Mouse (Mus musculus) regulatory T cell (primary cell): ENCODE measurements at regions not wholly inside any gene's neighbourhood (a gene's known extent, or its start where the extent isn't known, plus 50 kb on each side); places are given as distances from the start of the nearest gene placed in this dataset.
"Not testable (repeated sequence)": the region's sequence is repeated elsewhere in the genome, so short reads cannot be mapped to it uniquely, and the experiment has no call there.

Source experiments
- in situ Hi-C: fragments of 300-600 bp; cut with MboI, MseI; formaldehyde crosslinking; loops from one replicate; pipeline ENCODE4 v1.15.1; 2025; ENCODE audit warnings: high pct_unique_total_duplicates

DNA sequence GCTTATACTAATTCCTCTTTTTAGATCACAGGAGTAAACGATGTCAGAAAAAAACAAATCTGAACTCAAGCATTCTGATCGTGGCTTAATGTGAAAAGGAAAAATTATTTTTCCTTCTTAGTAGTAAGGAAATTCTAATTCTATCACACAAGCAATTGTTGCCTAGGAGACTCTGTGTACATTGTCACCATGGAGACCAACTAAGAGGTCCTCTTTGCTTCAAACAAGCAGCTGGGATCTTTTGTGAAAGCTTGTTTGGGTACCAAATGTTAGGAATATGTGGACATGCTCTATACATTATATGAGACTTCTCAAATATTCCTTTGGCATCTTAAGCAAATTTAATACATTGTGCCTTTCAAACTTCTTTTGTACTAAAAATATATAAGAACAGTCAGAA is 345.9 kb upstream of the Atp10a start:
- in situ Hi-C loops: no loop called here

DNA sequence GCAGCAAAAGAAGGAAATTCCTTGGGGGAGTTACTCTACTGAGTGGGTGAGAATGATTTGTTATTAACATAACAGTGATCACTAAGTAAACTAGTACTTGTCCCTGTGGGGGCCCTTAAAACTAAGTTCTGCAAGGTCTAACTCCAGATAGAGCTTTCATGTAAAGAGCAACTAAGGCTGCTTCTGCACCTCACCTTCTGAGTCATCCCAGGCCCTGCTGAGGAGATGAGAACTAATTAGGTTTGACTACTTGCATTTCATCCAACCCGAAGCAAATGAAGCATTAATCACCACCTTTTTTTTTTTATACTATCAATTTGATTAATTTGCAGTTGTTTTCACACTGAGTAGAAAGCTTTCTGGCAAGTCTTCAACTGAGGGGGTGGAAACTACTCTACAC is 333.6 kb upstream of the Atp10a start:
- in situ Hi-C loops: no loop called here

DNA sequence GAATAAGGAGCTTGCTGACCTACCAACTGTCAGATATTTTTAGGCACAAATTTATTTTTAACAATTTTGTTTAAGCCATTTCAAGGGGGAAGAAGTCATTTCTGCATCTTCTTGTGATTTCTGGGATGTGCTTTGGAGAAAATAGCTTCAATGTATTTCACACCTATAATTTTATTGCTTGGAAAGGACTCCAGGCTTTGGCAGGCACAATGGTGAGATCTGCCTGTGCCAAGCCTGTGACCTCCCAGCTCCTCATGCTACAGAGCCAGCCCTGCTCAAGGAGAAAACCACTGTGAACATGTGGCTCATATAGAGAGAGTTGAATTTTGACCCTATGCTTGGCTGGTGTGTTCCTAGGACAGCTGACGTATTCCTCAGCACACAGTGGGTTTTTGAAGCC is 288.6 kb upstream of the Atp10a start:
- in situ Hi-C loops: no loop called here

DNA sequence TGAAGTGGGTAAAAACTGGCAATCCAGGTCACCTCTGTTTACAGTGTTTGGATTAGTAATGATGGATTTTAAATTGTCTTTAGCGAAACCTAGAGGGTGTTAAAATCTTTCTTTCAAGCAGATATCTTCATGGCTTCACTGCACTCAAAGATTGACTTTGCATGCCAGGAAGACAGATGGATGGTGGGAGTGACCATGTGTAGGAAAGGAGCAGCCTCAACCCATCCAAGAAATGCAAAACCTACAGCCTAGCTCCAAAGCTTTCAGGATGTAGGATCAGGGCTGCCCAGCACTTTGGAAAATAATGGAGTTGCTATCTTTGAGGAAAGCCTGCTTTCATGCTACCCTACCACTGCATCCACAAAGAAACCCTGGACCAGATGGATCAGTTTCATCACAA is 272.6 kb upstream of the Atp10a start:
- in situ Hi-C loops: no loop called here

DNA sequence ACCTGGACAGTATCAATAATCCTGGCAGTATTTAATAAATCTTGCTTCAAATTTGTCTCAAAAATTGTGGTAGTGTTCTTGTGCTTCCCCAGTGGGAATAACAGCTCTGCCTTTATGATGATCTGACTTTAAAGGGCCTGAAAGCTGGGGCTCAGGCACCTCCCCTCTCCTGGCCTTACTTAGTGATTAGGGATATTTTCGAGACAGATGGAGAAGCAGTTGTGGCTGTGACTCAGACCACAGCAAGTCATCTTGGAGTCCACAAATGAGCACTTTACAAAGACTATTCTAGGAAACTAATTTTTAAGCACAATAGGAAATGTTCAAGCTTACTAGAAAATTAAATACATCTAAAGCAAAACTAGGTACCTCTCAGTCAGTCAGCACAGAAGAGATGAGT is 267.6 kb upstream of the Atp10a start:
- in situ Hi-C loops: no loop called here

DNA sequence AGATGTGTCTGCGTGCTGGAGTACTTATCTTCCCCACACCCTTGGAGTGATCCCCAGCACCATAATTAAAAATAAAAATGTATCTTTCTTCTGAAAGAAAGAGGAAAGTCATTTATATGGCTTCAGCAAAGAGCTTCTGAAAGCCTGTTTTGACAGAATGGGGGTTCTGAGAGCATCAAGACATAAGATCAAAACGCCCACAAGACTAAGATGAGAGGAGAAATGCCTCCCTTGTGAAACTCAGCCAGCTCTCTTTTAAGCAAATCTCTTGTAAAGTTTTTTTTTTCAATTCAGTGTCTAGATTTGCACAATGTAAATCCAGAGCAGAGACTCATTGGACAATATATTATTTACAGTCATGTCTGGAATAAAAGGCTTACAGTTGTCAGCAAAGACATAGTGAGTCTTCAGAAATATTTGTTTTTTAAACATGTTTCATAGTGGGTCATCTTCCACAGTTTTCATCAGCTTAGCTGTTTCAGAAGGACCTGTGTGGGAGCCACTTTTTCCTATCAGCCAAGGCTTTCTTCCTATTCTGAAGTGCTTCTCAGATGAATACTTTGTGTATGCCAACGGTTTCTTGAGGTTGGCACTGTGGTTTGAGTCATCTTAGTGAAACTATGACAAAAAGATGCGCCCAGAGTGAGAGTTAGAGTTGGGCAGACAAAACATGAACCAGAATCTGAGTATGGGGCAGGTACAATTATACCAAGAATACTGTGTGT is 263.4 kb upstream of the Atp10a start:
- in situ Hi-C loops: no loop called here

DNA sequence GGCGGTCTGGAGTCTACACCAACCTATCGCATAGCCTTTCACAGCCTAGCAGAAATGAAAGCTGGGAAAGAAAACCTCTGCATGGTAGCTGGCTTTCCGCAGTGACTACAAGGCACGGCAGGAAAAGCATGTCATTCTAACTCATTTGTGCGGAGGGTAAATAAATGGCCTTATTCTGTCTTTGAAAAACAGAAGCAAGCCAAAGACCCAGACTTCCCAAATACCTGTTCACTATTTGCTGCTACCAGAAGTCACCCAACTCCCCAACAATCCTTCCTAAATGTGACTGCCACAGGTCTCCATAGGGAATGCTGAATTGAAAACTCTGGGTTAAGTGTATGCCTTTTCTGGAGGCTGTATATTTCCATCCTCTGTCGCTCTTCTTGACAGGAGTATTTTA is 258.0 kb upstream of the Atp10a start:
- in situ Hi-C loops: loop anchor here (5.0 kb wide), 1 partner anchor 829 kb away; the partner anchor contains the start of gene Ube3a

DNA sequence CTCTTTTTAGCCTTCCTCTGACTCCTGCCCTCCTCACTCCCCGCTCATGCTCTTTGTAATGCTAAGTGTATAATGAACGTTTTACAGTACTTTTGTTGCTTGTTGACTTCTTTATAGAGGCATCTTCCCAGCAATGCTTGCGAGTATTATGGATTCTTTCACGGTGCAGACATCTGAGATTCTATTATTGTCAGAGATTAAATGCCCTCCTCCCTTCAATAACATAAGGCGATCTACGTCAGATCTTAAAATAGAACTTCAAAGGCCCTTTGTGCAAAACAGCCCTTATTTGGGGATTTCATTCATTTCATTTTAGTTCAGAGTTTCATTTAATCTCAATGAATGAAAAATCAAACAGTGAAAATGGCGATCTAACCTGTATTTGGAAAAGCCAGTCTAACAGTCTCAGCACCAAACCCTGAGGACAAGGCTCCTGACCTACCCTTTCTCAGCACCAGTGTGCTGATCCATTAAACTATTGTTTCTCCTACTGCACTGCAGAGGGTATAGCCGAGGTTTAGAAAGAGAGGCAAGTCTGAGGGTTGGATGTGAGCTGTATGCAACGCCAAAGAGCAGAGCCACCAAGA is 257.3 kb upstream of the Atp10a start:
- in situ Hi-C loops: loop anchor here (5.0 kb wide), 1 partner anchor 829 kb away; the partner anchor contains the start of gene Ube3a

DNA sequence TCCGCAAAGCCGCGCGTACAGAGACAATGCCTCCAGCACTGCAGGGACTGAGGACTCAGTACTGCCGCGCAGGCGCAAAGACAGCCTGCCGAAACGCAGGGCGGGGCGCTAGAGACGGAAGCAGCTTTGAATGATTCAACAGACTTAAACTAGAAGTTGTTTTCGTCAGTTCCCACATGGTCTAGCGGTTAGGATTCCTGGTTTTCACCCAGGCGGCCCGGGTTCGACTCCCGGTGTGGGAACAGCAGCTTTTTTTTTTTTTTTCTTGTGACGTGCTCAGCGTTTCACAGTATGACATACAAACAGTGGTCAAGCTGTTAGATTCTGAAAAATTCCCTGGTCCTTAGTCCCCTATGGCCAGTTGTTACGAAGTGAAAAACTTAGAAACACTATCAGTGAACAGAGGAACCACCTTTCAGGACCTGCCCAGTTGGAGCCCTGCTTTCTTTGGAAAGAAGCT is 256.8 kb upstream of the Atp10a start:
- in situ Hi-C loops: loop anchor here (5.0 kb wide), 1 partner anchor 828 kb away; the partner anchor contains the start of gene Ube3a

DNA sequence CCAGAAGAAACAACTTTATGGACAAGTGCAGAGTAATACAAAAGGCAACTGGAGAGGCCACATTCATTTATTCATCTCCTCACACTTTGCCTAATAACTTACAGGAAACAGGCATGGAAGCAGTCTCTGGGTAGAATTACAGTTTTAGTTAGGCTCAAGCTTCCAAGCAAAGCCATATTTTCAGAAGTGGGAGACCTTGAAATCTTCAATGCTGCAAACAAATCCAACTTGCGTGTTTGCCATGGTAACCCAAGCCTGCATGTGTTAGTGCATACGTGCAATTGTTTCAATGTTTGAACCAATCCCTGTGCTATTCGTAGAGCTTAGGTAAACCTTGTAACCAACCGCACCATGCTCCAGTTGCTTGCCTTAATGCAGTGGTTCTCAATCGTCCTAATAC is 256.3 kb upstream of the Atp10a start:
- in situ Hi-C loops: loop anchor here (5.0 to 10.0 kb wide), 2 partner anchors 85 to 828 kb away; partner anchors contain the start of gene Ube3a

DNA sequence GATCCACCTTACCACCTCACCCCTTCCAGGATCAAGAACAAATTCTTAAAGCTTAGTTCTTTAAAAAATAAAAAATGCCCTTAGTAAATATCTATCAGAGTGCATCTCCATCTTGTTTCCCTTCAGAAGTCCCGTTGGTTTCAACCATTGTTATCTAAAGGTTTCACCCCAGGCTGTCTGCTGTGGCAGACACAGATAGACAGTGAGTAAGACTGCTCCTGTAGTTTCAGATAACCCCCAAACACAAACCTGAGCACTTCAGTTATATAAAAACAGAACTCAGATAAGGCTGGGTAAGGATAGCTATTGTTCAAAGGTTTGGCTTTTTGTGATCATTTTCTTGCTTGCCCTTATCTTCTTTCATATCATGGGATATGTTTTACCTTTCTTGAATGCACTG is 255.4 kb upstream of the Atp10a start:
- in situ Hi-C loops: loop anchor here (10.0 kb wide), 1 partner anchor 84 kb away; no protein-coding TSS in a partner anchor

DNA sequence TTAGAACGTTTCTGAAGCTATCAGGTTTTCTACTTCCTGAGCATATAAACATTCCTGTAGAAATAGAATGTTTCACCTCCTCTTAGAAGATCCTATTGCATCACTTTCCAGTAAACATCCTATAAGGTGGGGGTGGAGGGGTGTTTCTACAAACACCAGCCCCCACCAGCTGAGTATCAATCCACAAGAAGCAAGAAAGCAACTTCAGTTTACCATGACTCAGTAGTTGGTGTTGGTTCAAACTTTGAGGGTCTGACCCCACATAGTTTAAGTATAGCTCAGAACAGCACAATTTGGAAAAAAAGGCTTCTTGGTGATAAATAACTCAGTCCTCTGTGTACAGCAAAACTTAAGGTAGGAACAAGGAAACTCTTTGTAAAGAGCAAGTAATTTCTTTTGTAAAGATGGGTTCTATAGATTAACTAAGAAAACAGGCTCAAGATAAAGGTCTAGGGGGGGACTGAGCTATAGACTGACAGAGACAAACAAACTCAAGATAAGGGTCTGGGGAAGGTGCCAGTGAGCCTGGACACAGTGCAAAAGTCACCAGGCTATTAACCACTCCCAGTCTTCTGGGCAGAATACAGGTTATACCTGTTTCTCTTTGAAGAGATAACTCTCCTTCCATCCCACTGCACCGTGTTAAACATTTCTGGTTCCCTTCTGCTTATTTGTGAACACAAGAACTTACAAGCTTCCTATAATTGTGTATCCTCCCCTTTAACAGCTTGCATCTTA is 218.9 kb upstream of the Atp10a start:
- in situ Hi-C loops: no loop called here

DNA sequence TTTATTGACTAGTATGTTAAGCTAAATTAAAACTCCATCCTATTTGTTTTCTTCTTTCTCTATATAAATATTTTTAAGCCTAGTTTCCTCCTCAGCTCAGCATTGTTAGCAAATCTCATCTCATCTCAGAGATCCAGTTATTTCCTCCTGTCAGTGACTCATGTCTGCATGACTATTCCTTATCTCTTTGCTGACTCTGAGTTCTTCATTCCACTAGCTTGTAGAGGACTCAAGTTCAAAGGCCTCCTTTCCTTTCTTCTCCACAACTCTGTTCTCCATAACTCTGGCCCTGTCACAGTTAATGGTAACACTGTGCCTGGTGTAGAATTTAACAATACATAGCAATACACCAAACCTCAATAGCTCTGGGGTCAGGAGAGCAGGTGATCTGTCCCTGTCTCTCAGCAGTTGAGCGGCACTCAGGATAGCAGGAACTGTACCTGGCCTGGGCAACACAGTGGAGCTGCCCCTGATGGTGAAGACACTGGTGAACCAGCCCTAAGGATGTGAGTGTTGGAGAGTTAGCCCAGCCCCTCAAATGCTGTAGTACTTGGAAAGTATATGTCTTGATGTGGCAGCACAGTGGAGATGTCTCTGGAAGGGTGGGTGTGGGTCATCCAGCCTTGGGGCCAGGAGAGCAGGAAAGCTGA is 213.3 kb upstream of the Atp10a start:
- in situ Hi-C loops: no loop called here

DNA sequence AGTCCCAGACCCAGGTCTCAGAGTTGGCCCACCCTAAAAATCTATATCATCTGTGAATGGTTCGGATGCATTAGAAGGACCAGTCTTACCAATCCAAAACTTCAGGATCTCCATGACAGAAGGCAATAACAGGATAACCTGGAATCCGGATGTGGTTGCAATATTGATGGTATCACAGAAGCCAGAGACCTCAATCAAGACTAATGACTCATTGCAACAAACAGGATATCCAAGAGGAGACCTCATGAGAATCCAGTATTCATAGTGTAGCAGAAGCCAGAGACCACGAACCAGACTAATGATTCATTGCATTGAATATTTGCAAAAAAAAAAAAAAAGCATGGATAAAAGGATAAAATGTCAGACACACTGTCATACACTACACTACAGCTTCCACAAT is 212.7 kb upstream of the Atp10a start:
- in situ Hi-C loops: no loop called here

DNA sequence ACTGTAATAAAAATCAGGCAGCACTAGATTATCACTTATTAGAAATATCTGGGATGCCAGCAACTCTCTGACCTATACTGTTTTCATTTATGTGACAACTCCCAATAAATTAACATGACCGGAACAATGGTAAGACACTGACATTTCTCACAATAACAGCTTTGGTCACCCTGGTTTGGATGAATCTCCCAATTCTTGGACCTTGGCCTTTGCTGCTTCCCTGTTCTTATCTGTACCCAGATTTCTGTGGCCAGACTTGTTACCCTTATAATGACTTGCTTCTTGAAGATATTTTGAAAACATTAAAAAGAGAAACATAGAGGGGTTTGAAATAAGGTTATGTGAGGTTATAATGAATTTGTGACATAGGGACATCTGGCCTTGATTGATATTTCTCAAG is 210.2 kb upstream of the Atp10a start:
- in situ Hi-C loops: no loop called here

DNA sequence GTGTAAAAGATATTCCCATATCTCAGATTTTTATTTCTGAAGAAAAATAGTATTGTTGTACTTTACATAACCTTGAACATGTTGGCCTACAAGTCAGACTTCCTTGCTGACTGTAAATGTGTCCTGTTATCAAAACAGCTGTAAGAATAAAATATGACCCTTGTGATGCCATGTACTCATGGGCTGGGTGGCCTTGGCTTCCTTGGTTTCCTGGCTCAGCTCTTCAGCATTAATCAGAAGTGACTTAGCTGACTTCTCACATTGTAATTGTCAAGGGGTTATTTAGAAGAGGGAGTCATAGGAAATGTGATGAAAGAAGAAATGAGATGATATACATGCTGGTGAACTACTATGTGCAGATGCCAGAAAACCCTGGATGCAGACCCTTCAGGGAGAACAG is 209.7 kb upstream of the Atp10a start:
- in situ Hi-C loops: no loop called here

DNA sequence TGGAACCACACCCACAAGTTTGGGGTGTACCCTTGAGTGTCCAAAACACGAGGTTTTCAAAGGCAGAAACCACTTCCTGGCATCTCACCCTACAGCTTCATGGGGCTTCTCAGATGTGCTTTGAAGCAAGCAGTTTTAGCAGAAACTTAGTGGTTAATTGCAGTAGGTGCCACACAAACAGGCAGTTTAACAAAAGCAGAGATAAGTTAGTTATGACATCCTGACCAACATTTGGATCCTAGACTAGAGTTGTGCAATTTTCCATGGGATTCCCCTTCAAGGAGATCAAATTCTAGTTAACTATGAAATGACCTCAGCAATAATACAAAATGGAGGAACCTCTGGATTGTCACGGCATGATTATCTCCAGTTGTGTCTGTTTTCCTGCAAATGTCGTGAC is 207.2 kb upstream of the Atp10a start:
- in situ Hi-C loops: no loop called here

DNA sequence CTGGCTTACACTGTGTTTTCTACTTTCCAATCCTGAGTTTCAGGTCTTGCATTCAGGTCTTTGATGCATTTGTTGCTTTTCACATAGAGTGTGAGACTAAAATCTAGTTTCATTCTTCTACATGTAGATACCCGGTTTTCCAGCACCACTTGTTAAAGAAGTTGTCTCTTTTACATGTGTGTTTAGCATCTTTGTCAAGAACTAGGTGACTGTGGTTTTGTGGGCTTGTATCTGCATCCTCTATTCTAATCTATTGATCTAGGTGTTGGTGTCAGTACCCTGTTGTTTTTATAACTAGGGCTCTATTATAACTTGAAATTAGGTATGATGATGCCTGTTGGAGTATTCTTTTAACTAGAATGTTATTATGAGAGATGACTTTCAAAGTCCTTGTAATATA is 204.0 kb upstream of the Atp10a start:
- in situ Hi-C loops: no loop called here

DNA sequence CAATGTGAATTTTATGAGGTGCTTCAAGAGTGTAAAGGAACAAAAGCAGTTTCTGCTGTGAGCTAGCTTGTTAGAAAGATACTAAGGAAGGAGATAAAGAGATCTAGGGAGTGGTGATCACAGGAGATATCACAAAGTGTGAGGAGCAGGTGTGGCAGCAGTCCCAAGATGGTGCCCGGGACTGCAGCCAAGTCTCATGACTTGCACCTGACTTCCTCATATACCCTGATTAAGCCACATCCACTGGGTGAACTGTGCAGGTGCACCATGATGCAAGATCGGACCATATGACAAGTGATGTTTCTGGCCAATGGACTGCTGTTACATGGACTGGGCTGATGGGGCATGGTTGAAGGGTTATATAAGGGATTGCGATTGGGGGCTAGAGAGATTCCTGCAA is 197.8 kb upstream of the Atp10a start:
- in situ Hi-C loops: not testable (repeated sequence)

DNA sequence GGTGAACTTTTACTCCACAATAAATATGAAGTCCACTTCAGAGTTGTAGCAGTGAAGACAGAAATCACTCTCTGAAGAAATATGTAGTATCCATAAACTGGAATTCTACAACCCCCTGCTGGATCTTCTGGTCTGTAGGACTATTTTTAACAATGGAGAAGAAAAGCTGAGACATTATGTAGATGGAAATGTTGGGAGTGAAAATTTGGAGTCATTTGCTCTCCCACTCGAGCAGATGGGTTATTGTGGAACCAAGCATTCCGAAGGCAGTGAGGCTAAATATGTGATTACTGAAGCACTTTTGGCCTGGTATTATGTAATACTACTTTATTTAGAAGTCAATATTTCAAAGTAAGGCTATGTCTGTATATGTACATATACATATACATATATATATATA is 195.0 kb upstream of the Atp10a start:
- in situ Hi-C loops: no loop called here

DNA sequence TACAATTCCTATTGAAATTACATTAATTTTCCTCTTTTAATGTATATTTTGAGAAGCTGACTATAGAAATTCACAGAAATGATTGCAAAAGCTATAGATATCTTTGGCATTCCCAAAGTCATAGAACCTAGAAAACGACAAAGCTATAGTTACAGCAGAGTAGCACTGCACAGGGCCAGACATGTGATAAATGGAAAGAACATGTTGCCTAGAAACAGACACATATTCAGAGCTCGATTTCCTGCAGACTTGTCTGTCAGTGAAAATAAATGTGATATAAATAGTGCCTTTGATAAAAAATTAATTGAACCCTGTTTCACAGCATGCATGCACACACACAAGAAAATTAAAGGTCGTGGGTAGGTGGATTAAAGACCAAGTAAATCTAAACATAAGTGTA is 182.8 kb upstream of the Atp10a start:
- in situ Hi-C loops: no loop called here

DNA sequence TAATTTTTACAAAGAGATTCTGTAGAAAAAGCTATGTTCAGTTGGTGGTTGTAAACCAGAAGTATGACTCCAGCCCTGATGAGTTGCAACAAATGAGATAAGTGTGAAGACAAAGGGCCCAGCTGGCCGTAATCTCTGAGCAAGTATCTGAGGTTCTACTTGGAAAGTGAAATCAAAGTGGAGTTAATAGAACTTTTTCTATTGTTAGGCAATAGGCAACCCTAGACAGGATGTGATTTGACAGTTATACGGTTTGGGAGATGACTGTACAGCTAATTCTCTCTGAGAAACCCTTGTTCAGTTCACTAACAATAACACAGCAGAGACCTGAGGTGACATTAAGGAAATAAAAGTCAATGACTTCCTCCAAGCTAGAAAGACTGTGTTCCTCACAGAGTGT is 180.8 kb upstream of the Atp10a start:
- in situ Hi-C loops: no loop called here
